Mouse (Mus musculus) macrophage (primary cell): ENCODE results near the gene Crip2. TPM values are rescaled to one million over a fixed set of nuclear protein-coding genes. Genes with fewer than 3 reads are reported as not detected.

Experiments
- polyA plus RNA-seq: library from polyadenylated mRNA; stranded (reverse); fragments of 250-400 nt; gene quantifications from 3 replicates; pipeline ENCODE4 v1.2.4, GENCODE M21; 2018; ENCODE audit warnings: inconsistent platforms

Crip2 gene
- polyA plus RNA-seq, 1 experiment from 2014 or later, result 0.39 TPM

Other genes with a start within 250 kb of the Crip2 start
- 0.14 to 0.42 TPM (median 0.26 TPM) in 3 replicates for gene Jag2, start 210.5 kb upstream of the Crip2 start, polyA plus RNA-seq
- gene Nudt14, start 198.1 kb upstream of the Crip2 start, polyA plus RNA-seq, result 5.3 to 15.2 TPM (median 11.4 TPM) in 3 replicates
- 5.3 to 10.9 TPM (median 9.7 TPM) in 3 replicates for gene Btbd6, start 163.8 kb upstream of the Crip2 start, polyA plus RNA-seq
- gene Brf1, start 139.5 kb upstream of the Crip2 start, polyA plus RNA-seq, result 15.4 to 26.6 TPM (median 18.3 TPM) in 3 replicates
- 42.2 to 56.7 TPM (median 54.3 TPM) in 3 replicates for gene Pacs2, start 125.7 kb upstream of the Crip2 start, polyA plus RNA-seq
- not detected in 3 replicates for gene Tex22, start 65.7 kb upstream of the Crip2 start, polyA plus RNA-seq
- gene Mta1, start 42.0 kb upstream of the Crip2 start, polyA plus RNA-seq, result 18.9 to 28.3 TPM (median 24.5 TPM) in 3 replicates
- 173 to 304 TPM (median 230 TPM) in 3 replicates for gene Crip1, start 6.1 kb downstream of the Crip2 start, polyA plus RNA-seq
- gene Tedc1, start 16.2 kb downstream of the Crip2 start, polyA plus RNA-seq, result 0.63 to 3.8 TPM (median 0.75 TPM) in 3 replicates
- gene Tmem121, start 45.7 kb downstream of the Crip2 start, polyA plus RNA-seq, result not detected in 3 replicates